Mouse (Mus musculus) kidney, adult 2 months (tissue): ENCODE measurements around the gene Tceanc.

Source experiments
- CTCF ChIP-seq: fragments of 200-500 bp; conservative IDR thresholded peaks from 2 replicates; pipeline ENCODE4 v1.5.1; 2011; ENCODE audit warnings: low read depth, mild to moderate bottlenecking, control low read depth, low read length, moderate library complexity, mixed read lengths; ENCODE audit not compliant: insufficient read depth, insufficient read length
- POLR2A ChIP-seq: fragments of 200-500 bp; IDR thresholded peaks from one replicate; pipeline ENCODE4 v1.6.1; 2011; ENCODE audit warnings: low read depth, low read length, control low read depth

- TF ChIP-seq CTCF (no peak), POLR2A (no peak)
Measured at GRCm38 (mm10) chrX:166516631-166517030, 1.7 kb downstream of the Tceanc start.
